Mouse (Mus musculus): Measurements from ENCODE around the gene Hk1.
A peak's percentile ranks its signal among the peaks of the same experiment; 100 is the strongest.
"Not testable (repeated sequence)": the region's sequence is repeated elsewhere in the genome, so short reads cannot be mapped to it uniquely, and the experiment has no call there.

Gene Hk1

GRCm38 (mm10) chr10:62340991-62341390 is 38.7 kb downstream of the Hk1 start:
- DNase-seq (ENCODE audit: low spot score in 2 of 2), result no peak

- DNase-seq (ENCODE audit: low spot score in 2 of 2), result peak; percentile 98 to 99
Measured at GRCm38 (mm10) chr10:62340095-62340731, 39.5 kb downstream of the Hk1 start.

DNA sequence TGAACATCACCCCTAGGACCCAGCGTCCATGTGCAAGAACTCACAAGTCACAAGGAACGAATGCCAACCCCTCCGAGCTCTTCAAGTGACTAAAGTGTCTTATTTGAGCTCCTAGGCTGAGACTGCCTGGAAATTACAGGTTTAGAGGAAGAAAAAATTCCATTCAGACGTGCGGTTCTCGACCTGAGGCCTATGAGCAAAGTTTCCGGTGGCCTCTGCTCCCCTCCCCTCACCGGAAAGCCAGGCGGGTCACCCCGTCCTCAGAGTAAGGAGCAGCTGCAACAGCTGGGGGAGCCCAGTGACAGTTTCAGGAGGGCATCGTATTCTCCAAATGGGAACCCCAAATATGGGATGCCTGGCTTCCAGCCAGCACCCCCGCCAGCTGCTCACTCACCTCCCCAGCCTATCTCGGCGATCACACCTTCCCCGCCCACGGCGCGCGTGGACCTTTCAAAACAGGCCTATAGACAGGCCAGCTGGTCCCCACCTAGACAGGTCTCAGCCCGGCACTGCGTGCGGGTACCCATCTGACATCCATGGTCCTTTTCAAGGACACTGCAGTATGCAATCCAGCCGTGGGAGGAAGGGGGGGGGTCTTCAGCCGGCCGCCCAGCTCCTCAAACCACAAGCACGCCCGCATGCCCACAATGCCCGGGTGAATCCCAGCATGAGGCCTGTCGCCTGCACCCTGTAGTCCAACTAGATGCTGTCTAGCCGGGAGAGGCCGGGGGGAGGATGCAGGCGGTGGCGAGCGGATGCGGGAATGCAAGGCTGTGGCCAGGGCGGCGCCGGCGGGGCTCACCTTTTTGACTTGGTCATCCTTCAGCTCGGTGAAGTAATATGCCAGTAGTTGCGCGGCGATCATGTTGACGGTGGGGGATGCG is 40.3 kb downstream of the Hk1 start:
- peak; percentile 57 to 61 for DNase-seq (ENCODE audit: low spot score in 2 of 2)

- DNase-seq (ENCODE audit: low spot score in 2 of 2), result no peak
Measured at GRCm38 (mm10) chr10:62338626-62339025, 41.1 kb downstream of the Hk1 start.

GRCm38 (mm10) chr10:62338176-62338575 is 41.5 kb downstream of the Hk1 start:
- DNase-seq (ENCODE audit: low spot score in 2 of 2), result no peak

DNA sequence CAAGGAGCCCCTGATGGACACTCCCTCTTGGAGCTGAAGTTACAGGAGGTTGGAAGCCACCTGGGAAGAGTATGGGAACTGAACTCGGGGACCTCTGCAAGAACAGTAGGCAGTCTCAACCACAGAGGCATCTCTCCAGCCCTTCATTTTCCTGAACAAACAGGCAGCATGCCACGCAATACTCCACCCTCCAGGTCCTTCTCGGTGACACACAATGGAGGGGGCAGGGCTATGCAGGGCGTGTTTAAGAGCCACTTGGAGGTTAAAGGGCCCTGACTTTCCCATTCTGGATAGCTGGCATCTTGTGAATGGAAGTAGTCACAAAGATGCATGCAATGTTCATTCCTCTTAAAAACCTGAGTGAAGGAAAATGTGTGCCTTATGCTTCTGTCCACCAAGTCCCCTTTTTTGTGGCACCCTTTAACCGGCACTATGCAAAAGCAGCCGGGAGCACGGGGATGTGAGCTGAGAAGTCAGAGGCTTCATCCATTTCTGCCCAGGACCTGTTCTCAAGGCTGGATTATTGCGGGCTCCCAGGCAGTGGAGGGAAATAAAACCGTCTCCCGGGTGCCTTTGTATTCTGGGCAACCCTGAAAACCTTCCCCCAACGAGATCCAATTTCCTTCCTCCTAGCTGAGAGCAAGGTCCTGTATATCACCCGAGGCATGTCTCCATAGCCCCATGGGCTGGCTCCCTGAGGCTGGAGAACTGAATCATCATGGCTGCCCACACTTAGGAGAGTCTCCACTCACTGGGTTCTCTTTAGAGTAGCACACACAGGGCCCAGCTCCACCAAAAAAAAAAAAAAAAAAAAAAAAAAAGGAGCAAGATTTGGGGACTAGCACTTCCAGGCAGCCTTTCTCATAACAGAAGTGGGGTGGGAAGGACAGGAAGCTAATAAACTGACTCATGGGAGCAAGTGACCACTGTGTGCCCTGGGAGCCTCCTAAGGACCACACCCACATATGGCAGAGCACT is 42.8 kb downstream of the Hk1 start:
- no peak for DNase-seq (ENCODE audit: low spot score in 2 of 2)

GRCm38 (mm10) chr10:62335423-62335776 is 44.3 kb downstream of the Hk1 start:
- DNase-seq (ENCODE audit: low spot score in 2 of 2), result no peak

DNA sequence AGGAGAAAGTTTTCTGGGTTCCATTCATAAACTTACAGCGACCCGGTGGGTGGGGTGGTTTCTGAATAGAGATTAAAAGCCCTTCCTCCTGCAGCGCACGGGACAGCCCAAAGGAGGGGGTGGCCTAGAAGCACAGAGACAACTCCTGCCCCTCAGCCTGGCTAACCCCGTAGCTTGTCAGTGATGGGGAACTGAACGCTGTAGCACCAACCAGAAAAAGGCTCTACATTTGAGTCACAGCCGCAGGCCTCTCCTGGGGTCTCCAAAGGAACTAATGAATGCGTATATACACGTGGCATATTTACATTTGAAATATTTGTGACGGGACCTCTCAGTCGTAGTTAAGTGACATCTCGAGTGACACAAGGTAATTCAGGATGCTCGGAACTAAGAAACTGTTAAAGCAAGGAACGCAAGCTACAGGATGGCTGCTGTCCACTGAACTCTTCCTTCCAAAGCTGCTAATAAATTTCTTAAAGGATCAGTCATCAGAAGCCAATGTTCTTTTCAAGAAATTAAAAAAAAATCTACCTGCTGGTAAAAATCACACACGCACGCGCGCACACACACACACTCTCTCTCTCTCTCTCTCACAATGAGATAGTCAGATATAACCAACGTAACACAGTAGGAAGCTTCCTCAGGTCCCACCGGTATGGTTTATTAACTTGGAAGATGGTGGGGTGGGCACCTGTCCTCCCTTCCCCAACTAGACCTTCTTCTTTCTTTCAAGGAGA is 44.9 kb downstream of the Hk1 start:
- DNase-seq (ENCODE audit: low spot score in 2 of 2), result no peak

- no peak for DNase-seq (ENCODE audit: low spot score in 2 of 2)
Measured at GRCm38 (mm10) chr10:62333269-62333668, 46.4 kb downstream of the Hk1 start.

DNA sequence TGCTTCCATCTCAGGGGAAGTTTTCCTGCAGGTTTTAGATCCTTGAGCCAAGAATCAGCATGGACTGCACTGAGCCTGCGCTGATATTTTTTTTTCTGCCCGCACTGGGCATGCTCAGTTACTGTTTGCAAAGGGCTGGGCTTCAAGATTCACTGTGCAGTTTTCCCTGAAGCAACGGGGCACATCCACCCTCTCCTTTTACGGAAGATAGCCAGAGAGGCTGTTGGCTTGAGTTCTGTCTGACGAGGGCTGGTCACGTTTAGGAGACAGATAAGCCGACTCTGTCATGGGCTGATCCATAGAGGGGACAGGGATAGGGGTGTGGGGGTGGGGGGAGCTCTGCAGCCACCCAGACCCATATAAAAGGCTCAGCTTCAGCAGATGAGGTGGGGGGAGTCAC is 47.2 kb downstream of the Hk1 start:
- no peak for DNase-seq (ENCODE audit: low spot score in 2 of 2)

- no peak for DNase-seq (ENCODE audit: low spot score in 2 of 2)
Measured at GRCm38 (mm10) chr10:62331771-62332170, 47.9 kb downstream of the Hk1 start.

- DNase-seq (ENCODE audit: low spot score in 2 of 2), result no peak
Measured at GRCm38 (mm10) chr10:62331296-62331695, 48.4 kb downstream of the Hk1 start.

- DNase-seq (ENCODE audit: low spot score in 2 of 2), result no peak
Measured at GRCm38 (mm10) chr10:62329846-62330245, 49.9 kb downstream of the Hk1 start.

- no peak for DNase-seq (ENCODE audit: low spot score in 2 of 2)
Measured at GRCm38 (mm10) chr10:62328886-62329412, 50.8 kb downstream of the Hk1 start.

- no peak for DNase-seq (ENCODE audit: low spot score in 2 of 2)
Measured at GRCm38 (mm10) chr10:62327572-62328317, 52.0 kb downstream of the Hk1 start.

DNA sequence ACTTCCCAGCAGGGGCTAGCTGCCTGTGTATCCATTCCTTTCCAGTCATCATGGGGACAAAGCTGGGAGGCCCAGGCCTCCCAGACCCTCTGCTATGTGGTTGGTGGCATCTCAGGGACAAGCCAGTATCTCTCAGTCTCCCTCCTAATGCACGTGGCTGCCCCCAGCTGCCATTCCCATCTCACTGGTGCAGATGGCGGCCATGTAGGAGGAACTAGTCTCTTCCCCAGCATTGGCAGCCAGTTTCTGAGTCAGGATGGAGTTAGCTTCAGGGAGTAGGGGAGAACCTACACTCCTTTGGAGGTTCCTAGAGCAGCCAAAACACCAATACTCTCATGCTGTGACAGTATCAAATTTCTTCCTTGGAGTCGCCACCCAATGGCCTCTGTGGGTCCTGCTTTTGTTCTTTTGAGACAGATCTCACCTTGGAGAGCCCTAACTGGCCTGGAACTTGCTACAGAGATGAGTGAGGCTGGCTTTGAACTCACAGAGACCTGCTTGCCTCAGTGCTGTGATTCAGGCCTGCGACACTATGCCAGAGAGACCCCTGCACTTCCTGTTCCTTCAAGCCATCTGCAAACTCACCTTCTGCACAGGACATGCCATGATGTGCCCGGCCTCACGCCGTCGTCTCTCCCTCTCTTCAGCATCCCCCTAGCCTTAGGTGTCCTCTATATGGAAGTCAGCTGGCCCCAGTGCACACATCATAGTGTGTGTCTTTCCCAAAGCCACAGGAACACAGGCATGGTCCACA is 52.7 kb downstream of the Hk1 start:
- DNase-seq (ENCODE audit: low spot score in 2 of 2), result no peak

- no peak for DNase-seq (ENCODE audit: low spot score in 2 of 2)
Measured at GRCm38 (mm10) chr10:62326002-62326401, 53.7 kb downstream of the Hk1 start.

DNA sequence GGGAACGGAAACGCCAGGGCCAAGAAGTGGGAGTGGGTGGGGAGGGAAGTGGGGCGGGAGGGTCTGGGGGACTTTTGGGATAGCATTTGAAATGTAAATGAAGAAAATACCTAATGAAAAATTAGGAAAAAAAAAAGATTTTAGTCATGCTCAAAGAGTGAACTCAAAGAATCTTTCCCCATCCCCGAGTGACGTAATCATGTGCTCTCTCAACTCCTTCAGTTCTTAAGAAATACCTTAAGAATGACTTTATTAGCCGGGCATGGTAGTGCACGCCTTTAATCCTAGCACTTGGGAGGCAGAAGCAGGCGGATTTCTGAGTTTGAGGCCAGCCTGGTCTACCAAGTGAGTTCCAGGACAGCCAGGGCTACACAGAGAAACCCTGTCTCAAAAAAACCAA is 56.9 kb downstream of the Hk1 start:
- not testable (repeated sequence) for DNase-seq (ENCODE audit: low spot score in 2 of 2)

- no peak for DNase-seq (ENCODE audit: low spot score in 2 of 2)
Measured at GRCm38 (mm10) chr10:62321457-62321856, 58.3 kb downstream of the Hk1 start.

Measured in frontal cortex, postnatal 10 days (tissue).